Mouse (Mus musculus): ENCODE data around the gene Wnk2.

DNA sequence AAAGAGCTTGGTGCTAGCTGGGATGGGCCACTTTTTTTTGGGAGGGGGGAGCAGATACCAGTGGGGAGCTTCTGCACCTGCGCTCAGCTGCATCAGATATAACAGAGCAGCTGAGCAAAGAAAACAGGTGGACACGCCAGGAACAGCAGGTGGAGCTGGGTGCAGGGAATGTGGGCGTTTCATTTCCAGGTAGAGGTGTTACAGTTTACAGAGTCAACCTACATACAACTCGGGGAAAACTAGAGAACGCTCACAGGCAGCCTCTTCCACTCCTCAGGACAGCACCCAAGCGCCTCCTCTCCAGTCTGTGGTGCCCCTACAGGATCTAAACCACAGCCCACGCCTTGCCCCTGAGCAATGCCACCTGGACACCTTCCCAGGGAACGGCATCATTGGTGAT, 35.2 kb downstream of the Wnk2 start:
- TF ChIP-seq POLR2A (IDR thresholded peaks at IDR 0.05; ENCODE audit: insufficient read length, low read depth) (no peak), USF1 (IDR thresholded peaks at IDR 0.05; ENCODE audit: low read depth) (no peak), MYOG (IDR thresholded peaks at IDR 0.05; ENCODE audit: control insufficient read depth in 1 of 3, insufficient read depth in 1 of 3, insufficient read length in 2 of 3, low read depth in 2 of 3) (no peak), CEBPB (IDR thresholded peaks at IDR 0.05; ENCODE audit: insufficient read depth, poor library complexity, severe bottlenecking) (no peak), TCF3 (IDR thresholded peaks at IDR 0.05; ENCODE audit: insufficient read length, low read depth) (no peak), E2F4 (IDR thresholded peaks at IDR 0.05; ENCODE audit: insufficient read depth) (no peak)
